Mouse (Mus musculus) MN1 (cell line): Measurements from ENCODE around the gene Ric3.
A peak's percentile ranks its signal among the peaks of the same experiment; 100 is the strongest.

Source experiments
- DNase-seq: peaks from one replicate; pipeline ENCODE4 v3.0.0-alpha.2; 2016; ENCODE audit warnings: low spot score

Ric3 gene

GRCm38 (mm10) chr7:109000315-109000954 lies 82.7 kb downstream of the Ric3 start:
- DNase-seq: peak; percentile 30

- DNase-seq: peak; percentile 62
These were observed 87.0 kb downstream of the Ric3 start for GRCm38 (mm10) chr7:108996156-108996555.

GRCm38 (mm10) chr7:108993881-108994291 lies 89.2 kb downstream of the Ric3 start:
- no peak for DNase-seq

GRCm38 (mm10) chr7:108993230-108993629 lies 89.9 kb downstream of the Ric3 start:
- DNase-seq: no peak

- DNase-seq: no peak
These were observed 91.9 kb downstream of the Ric3 start for GRCm38 (mm10) chr7:108991207-108991606.

GRCm38 (mm10) chr7:108985934-108986708 lies 97.0 kb downstream of the Ric3 start:
- peak; percentile 30 for DNase-seq
